Mouse (Mus musculus) liver, embryonic 15.5 days (tissue): ENCODE measurements at regions not wholly inside any gene's neighbourhood (a gene's known extent, or its start where the extent isn't known, plus 50 kb on each side); places are given as distances from the start of the nearest gene placed in this dataset.

Source experiments
- ATAC-seq: fragments of 200-750 bp; cut with Nextera tagmentation; 2 replicates; pipeline ENCODE4 v1.8.0; 2017; ENCODE audit warnings: moderate number of reproducible peaks, mild to moderate bottlenecking, moderate library complexity; ENCODE audit not compliant: insufficient read depth
- H3K27ac ChIP-seq: fragments of 300-500 bp; sonication (generic); replicated peaks from 2 replicates; pipeline ENCODE4 v1.5.1; 2015; ENCODE audit warnings: mild to moderate bottlenecking, inconsistent platforms
- H3K27me3 ChIP-seq: fragments of 300-500 bp; sonication (generic); 2 replicates; pipeline ENCODE4 v1.6.1; 2015; ENCODE audit warnings: mild to moderate bottlenecking, inconsistent platforms
- H3K36me3 ChIP-seq: fragments of 300-500 bp; sonication (generic); replicated peaks from 2 replicates; pipeline ENCODE4 v1.6.1; 2015; ENCODE audit warnings: moderate library complexity, mild to moderate bottlenecking, inconsistent platforms
- H3K4me1 ChIP-seq: fragments of 300-500 bp; sonication (generic); replicated peaks from 2 replicates; pipeline ENCODE4 v1.6.1; 2015; ENCODE audit warnings: inconsistent platforms
- H3K4me2 ChIP-seq: fragments of 300-500 bp; sonication (generic); 2 replicates; pipeline ENCODE4 v1.6.1; 2015; ENCODE audit warnings: moderate library complexity, mild to moderate bottlenecking, inconsistent platforms
- H3K4me3 ChIP-seq: fragments of 300-500 bp; sonication (generic); replicated peaks from 2 replicates; pipeline ENCODE4 v1.5.1; 2015; ENCODE audit warnings: mild to moderate bottlenecking, inconsistent platforms
- H3K9ac ChIP-seq: fragments of 300-500 bp; sonication (generic); 2 replicates; pipeline ENCODE4 v1.6.1; 2015; ENCODE audit warnings: moderate library complexity, mild to moderate bottlenecking, inconsistent platforms
- H3K9me3 ChIP-seq: fragments of 300-500 bp; sonication (generic); replicated peaks from 2 replicates; pipeline ENCODE4 v1.6.1; 2016; ENCODE audit warnings: inconsistent platforms
- WGBS: fragments of 180-500 bp; shearing (Covaris S2); methylation state at CpG from one replicate; pipeline ENCODE4 v1.1.7; 2015; ENCODE audit warnings: mixed read lengths; ENCODE audit not compliant: insufficient replicate concordance; 5-methylcytosine and 5-hydroxymethylcytosine counted together

- ATAC-seq: no peak
These were observed 1187.0 kb upstream of the Map3k7 start for GRCm38 (mm10) chr4:30776816-30777442.

GRCm38 (mm10) chr4:30781649-30782048 is 1182.2 kb upstream of the Map3k7 start:
- Histone ChIP-seq H3K4me2 (no peak overlapping the region), H3K9me3 (no peaks in the 10 kb centered on the region), H3K4me1 (no peaks in the 10 kb centered on the region), H3K9ac (no peak overlapping the region), H3K4me3 (no peak overlapping the region), H3K36me3 (no peaks in the 10 kb centered on the region), H3K27me3 (no peaks in the 10 kb centered on the region), H3K27ac (no peak overlapping the region)
- ATAC-seq: no peak
- WGBS: 53% methylated on average over 2 of the region's 2 CpGs

More at GRCm38 (mm10) chr4:30776816-30777442, 1187.0 kb upstream of the Map3k7 start:
- H3K9me3 ChIP-seq: no peaks in the 10 kb centered on the region
- H3K4me1 ChIP-seq: no peaks in the 10 kb centered on the region
- 49% methylated on average over 2 of the region's 2 CpGs for WGBS
- no peak overlapping the region for H3K4me3 ChIP-seq
- H3K27me3 ChIP-seq: no peaks in the 10 kb centered on the region
- no peak overlapping the region for H3K9ac ChIP-seq
- no peak overlapping the region for H3K4me2 ChIP-seq
- no peaks in the 10 kb centered on the region for H3K36me3 ChIP-seq
- H3K27ac ChIP-seq: no peak overlapping the region

- Histone ChIP-seq H3K9ac (no peak overlapping the region), H3K4me3 (no peak overlapping the region), H3K36me3 (no peaks in the 10 kb centered on the region), H3K9me3 (no peaks in the 10 kb centered on the region), H3K4me2 (no peak overlapping the region), H3K27ac (no peak overlapping the region), H3K4me1 (no peaks in the 10 kb centered on the region), H3K27me3 (no peaks in the 10 kb centered on the region)
- 52% methylated on average over 5 of the region's 5 CpGs for whole genome bisulfite sequencing
- no peak for ATAC-seq
These were observed 1173.8 kb upstream of the Map3k7 start for GRCm38 (mm10) chr4:30789976-30790657.

GRCm38 (mm10) chr4:30809798-30810197 is 1154.1 kb upstream of the Map3k7 start:
- no peaks in the 10 kb centered on the region for H3K9me3 ChIP-seq
- H3K27me3 ChIP-seq: no peaks in the 10 kb centered on the region
- no peak overlapping the region for H3K4me2 ChIP-seq
- H3K36me3 ChIP-seq: no peaks in the 10 kb centered on the region
- no peak overlapping the region for H3K9ac ChIP-seq
- no peak for ATAC-seq
- H3K27ac ChIP-seq: no peak overlapping the region
- no peak overlapping the region for H3K4me3 ChIP-seq
- no peaks in the 10 kb centered on the region for H3K4me1 ChIP-seq

- no peak for ATAC-seq
- WGBS: 47% methylated on average over 5 of the region's 5 CpGs
These were observed 1108.4 kb upstream of the Map3k7 start for GRCm38 (mm10) chr4:30855361-30856056.

GRCm38 (mm10) chr4:30904966-30905365 is 1058.9 kb upstream of the Map3k7 start:
- no peak for ATAC-seq

More at GRCm38 (mm10) chr4:30855361-30856056, 1108.4 kb upstream of the Map3k7 start:
- Histone ChIP-seq H3K4me2 (no peak overlapping the region), H3K4me1 (no peaks in the 10 kb centered on the region), H3K9me3 (no peaks in the 10 kb centered on the region), H3K27ac (no peak overlapping the region), H3K36me3 (no peaks in the 10 kb centered on the region), H3K9ac (no peak overlapping the region), H3K4me3 (no peak overlapping the region), H3K27me3 (no peaks in the 10 kb centered on the region)

GRCm38 (mm10) chr4:30922944-30923343 is 1041.0 kb upstream of the Map3k7 start:
- no peak overlapping the region for H3K4me3 ChIP-seq
- ATAC-seq: no peak
- WGBS: 71% methylated on average over 4 of the region's 4 CpGs

More at GRCm38 (mm10) chr4:30904966-30905365, 1058.9 kb upstream of the Map3k7 start:
- Histone ChIP-seq H3K9ac (no peak overlapping the region), H3K4me3 (no peak overlapping the region), H3K4me1 (no peaks in the 10 kb centered on the region), H3K27ac (no peak overlapping the region), H3K4me2 (no peak overlapping the region), H3K36me3 (no peaks in the 10 kb centered on the region), H3K9me3 (no peaks in the 10 kb centered on the region), H3K27me3 (no peaks in the 10 kb centered on the region)
- WGBS: 77% methylated on average over 2 of the region's 2 CpGs

GRCm38 (mm10) chr4:30932358-30932757 is 1031.5 kb upstream of the Map3k7 start:
- Histone ChIP-seq H3K4me3 (no peak overlapping the region), H3K36me3 (no peaks in the 10 kb centered on the region), H3K9ac (no peak overlapping the region), H3K4me1 (no peaks in the 10 kb centered on the region), H3K27ac (no peak overlapping the region), H3K27me3 (no peaks in the 10 kb centered on the region), H3K9me3 (no peaks in the 10 kb centered on the region), H3K4me2 (no peak overlapping the region)
- 59% methylated on average over 3 of the region's 3 CpGs for WGBS
- no peak for ATAC-seq

More at GRCm38 (mm10) chr4:30922944-30923343, 1041.0 kb upstream of the Map3k7 start:
- no peak overlapping the region for H3K4me2 ChIP-seq
- H3K27ac ChIP-seq: no peak overlapping the region
- H3K36me3 ChIP-seq: no peaks in the 10 kb centered on the region
- no peaks in the 10 kb centered on the region for H3K9me3 ChIP-seq
- no peaks in the 10 kb centered on the region for H3K27me3 ChIP-seq
- no peaks in the 10 kb centered on the region for H3K4me1 ChIP-seq
- H3K9ac ChIP-seq: no peak overlapping the region

GRCm38 (mm10) chr4:30933030-30933987 is 1030.6 kb upstream of the Map3k7 start:
- no peak overlapping the region for H3K9ac ChIP-seq
- H3K4me3 ChIP-seq: no peak overlapping the region
- H3K4me2 ChIP-seq: no peak overlapping the region
- H3K4me1 ChIP-seq: no peaks in the 10 kb centered on the region
- H3K9me3 ChIP-seq: no peaks in the 10 kb centered on the region
- H3K36me3 ChIP-seq: no peaks in the 10 kb centered on the region
- H3K27ac ChIP-seq: no peak overlapping the region
- H3K27me3 ChIP-seq: no peaks in the 10 kb centered on the region
- WGBS: 53% methylated on average over 5 of the region's 5 CpGs
- no peak for ATAC-seq

- Histone ChIP-seq H3K36me3 (no peaks in the 10 kb centered on the region), H3K9ac (no peak overlapping the region), H3K4me2 (no peak overlapping the region), H3K27me3 (no peaks in the 10 kb centered on the region), H3K27ac (no peak overlapping the region), H3K9me3 (no peaks in the 10 kb centered on the region), H3K4me3 (no peak overlapping the region), H3K4me1 (no peaks in the 10 kb centered on the region)
- ATAC-seq: no peak
- whole genome bisulfite sequencing: 74% methylated on average over 4 of the region's 4 CpGs
These were observed 980.3 kb upstream of the Map3k7 start for GRCm38 (mm10) chr4:30983611-30984010.

GRCm38 (mm10) chr4:31012006-31012405 is 951.9 kb upstream of the Map3k7 start:
- no peaks in the 10 kb centered on the region for H3K36me3 ChIP-seq
- H3K4me2 ChIP-seq: no peak overlapping the region
- H3K27ac ChIP-seq: no peak overlapping the region
- no peaks in the 10 kb centered on the region for H3K9me3 ChIP-seq
- H3K4me1 ChIP-seq: no peaks in the 10 kb centered on the region
- H3K4me3 ChIP-seq: no peak overlapping the region
- ATAC-seq: no peak
- no peak overlapping the region for H3K9ac ChIP-seq
- no peaks in the 10 kb centered on the region for H3K27me3 ChIP-seq
